Mouse (Mus musculus) embryonic facial prominence, embryonic 13.5 days (tissue): ENCODE results near the gene Drc3. TPM values are rescaled to one million over a fixed set of nuclear protein-coding genes. Genes with fewer than 3 reads are reported as not detected.

Experiments used
- ATAC-seq: fragments of 200-750 bp; cut with Nextera tagmentation; 2 replicates; pipeline ENCODE4 v1.8.0; 2017; ENCODE audit warnings: low read depth; ENCODE audit not compliant: insufficient number of reproducible peaks, insufficient read depth, low FRiP score, low TSS enrichment
- H3K27ac ChIP-seq: fragments of 300-500 bp; sonication (generic); 2 replicates; pipeline ENCODE4 v1.5.1; 2015; ENCODE audit warnings: moderate library complexity, mild to moderate bottlenecking, inconsistent platforms
- H3K27me3 ChIP-seq: fragments of 300-500 bp; sonication (generic); 2 replicates; pipeline ENCODE4 v1.6.1; 2015; ENCODE audit warnings: mild to moderate bottlenecking, inconsistent platforms
- H3K36me3 ChIP-seq: fragments of 300-500 bp; sonication (generic); 2 replicates; pipeline ENCODE4 v1.6.1; 2015; ENCODE audit warnings: mild to moderate bottlenecking, inconsistent platforms
- H3K4me1 ChIP-seq: fragments of 300-500 bp; sonication (generic); 2 replicates; pipeline ENCODE4 v1.6.1; 2015; ENCODE audit warnings: inconsistent platforms
- H3K4me2 ChIP-seq: fragments of 300-500 bp; sonication (generic); 2 replicates; pipeline ENCODE4 v1.6.1; 2015; ENCODE audit warnings: moderate library complexity, mild to moderate bottlenecking, inconsistent platforms
- H3K4me3 ChIP-seq: fragments of 300-500 bp; sonication (generic); 2 replicates; pipeline ENCODE4 v1.5.1; 2015; ENCODE audit warnings: mild to moderate bottlenecking, inconsistent platforms
- H3K9ac ChIP-seq: fragments of 300-500 bp; sonication (generic); 2 replicates; pipeline ENCODE4 v1.6.1; 2015; ENCODE audit warnings: mild to moderate bottlenecking, inconsistent platforms
- H3K9me3 ChIP-seq: fragments of 300-500 bp; sonication (generic); 2 replicates; pipeline ENCODE4 v1.6.1; 2016; ENCODE audit warnings: inconsistent platforms
- WGBS: fragments of 180-500 bp; shearing (Covaris S2); methylation state at CpG from one replicate; pipeline ENCODE4 v1.1.7; 2015; ENCODE audit warnings: mixed read lengths; 5-methylcytosine and 5-hydroxymethylcytosine counted together
- polyA plus RNA-seq: library from polyadenylated mRNA; unstranded; fragments of >200 nt; fragmentation: Nextera tagmentation; extraction: Ambion mirVana; gene quantifications from 2 replicates; pipeline ENCODE4 v1.2.1, GENCODE M21; 2015

The Drc3 gene
- polyA plus RNA-seq, 1 experiment from 2014 or later, result 2.4 TPM

DNA sequence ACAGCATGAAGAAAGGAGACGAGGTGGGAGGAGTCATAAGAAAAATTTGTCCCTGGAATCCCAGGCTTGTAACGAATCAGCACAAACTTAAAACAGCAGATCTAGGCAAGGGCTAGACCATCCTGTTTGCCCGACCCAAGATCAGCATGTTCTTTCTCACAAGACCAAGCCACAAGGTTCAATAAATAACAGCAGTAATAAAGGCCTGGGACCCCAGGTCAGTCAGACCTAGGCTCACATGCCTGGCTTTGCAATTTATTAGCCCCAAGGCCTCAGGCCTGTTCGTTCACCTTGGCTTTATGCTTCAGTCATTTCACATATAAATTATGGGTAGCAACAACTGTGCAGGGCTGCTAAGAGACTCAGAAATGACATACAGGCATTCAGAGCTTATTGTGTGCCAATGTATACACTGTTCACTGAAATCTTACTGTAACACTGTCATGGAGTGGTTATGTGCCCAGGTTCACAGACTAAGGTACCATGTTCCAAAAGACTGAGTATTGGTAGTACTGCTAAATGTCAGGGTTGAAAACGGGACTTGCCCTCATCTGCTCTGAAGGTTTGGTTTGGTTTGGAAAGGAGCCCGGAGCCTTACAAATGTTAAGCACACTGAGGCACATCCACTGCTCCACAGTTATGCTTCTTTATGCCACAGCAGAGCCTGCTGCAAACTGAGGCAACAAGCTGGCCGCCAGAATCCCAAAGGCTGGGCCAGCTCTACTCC, 35.6 kb upstream of the Drc3 start:
- H3K4me2 ChIP-seq, result no peak overlapping the region
- H3K27me3 ChIP-seq, result no peaks in the 10 kb centered on the region
- H3K4me1 ChIP-seq, result peaks cover 42% of the 10 kb centered on the region
- ATAC-seq, result no peak
- WGBS, result 68% methylated on average over 7 of the region's 7 CpGs
- no peaks in the 10 kb centered on the region for H3K36me3 ChIP-seq
- H3K27ac ChIP-seq, result peak overlapping the region; percentile 17; the same call in 1 of the 2 replicates
- H3K4me3 ChIP-seq, result no peak overlapping the region
- no peaks in the 10 kb centered on the region for H3K9me3 ChIP-seq
- H3K9ac ChIP-seq, result no peak overlapping the region

DNA sequence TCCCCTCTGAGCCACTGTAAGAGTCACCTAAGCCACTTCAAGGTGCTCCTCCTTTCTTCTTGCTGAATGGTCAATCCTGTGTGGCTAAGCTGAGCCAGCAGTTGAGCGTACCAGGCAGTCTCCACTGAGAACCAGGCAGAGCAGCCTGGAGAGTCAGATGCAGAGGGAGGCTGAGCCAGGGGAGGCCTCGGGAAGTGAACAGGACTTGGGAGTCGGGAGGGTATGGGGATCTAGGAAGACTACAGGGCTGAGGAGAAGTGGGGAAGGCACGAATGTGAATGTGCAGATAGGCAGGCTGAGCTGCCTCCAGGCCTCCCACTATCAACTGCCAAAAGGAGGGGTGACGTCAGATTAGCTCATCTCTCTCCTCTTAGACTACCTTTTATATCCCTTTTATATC, 34.4 kb upstream of the Drc3 start:
- H3K9me3 ChIP-seq, result no peaks in the 10 kb centered on the region
- no peak overlapping the region for H3K4me3 ChIP-seq
- no peaks in the 10 kb centered on the region for H3K36me3 ChIP-seq
- no peak for ATAC-seq
- H3K4me1 ChIP-seq, result peaks cover 38% of the 10 kb centered on the region
- H3K9ac ChIP-seq, result no peak overlapping the region
- no peaks in the 10 kb centered on the region for H3K27me3 ChIP-seq
- no peak overlapping the region for H3K27ac ChIP-seq
- 60% methylated on average over 5 of the region's 5 CpGs for WGBS
- no peak overlapping the region for H3K4me2 ChIP-seq

DNA sequence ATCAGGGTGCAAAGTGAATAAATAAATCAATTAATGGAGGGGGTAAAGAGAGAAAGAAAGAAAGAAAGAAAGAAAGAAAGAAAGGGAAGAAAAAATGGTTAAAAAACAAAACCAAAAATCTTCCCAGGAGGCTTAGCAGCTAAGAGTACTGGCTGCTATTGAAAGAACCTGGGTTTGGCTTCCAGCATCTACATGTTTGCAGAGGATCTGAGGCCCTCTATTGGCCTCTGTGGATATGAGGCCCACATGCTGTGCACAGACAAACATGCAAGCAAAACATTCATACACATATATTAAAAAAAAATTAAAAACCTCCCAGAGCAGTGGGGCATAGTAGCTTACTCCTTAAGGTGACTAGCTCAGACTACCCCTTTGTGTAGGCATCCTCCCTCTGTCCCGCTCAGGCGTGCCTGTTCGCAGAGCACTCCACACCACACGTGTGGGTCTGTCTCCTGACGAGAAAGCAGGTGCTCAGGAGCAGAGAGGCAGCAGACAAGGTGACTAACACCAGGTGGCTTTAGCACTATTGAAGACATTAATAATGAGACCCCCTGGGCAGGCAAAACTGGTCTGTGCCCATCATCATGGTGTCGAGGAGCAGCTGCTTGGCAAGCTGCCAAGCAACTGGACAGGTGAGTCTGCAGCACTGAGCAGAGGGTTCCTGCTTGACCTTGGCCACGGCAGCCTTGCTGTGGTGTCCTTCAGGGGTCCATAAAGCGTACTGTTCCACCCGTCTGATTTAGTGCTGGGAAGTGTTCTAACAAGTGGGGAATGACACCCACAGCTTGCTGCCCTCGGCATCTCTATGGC, 33.7 kb upstream of the Drc3 start:
- ATAC-seq, result 0 out of 2 replicates have a peak, but pooled peaks have one; percentile 52
- Histone ChIP-seq H3K4me3 (no peak overlapping the region), H3K27me3 (no peaks in the 10 kb centered on the region), H3K9ac (no peak overlapping the region), H3K9me3 (no peaks in the 10 kb centered on the region), H3K4me2 (no peak overlapping the region), H3K27ac (no peak overlapping the region), H3K36me3 (no peaks in the 10 kb centered on the region), H3K4me1 (peaks cover 38% of the 10 kb centered on the region)
- 69% methylated on average over 10 of the region's 10 CpGs for WGBS

DNA sequence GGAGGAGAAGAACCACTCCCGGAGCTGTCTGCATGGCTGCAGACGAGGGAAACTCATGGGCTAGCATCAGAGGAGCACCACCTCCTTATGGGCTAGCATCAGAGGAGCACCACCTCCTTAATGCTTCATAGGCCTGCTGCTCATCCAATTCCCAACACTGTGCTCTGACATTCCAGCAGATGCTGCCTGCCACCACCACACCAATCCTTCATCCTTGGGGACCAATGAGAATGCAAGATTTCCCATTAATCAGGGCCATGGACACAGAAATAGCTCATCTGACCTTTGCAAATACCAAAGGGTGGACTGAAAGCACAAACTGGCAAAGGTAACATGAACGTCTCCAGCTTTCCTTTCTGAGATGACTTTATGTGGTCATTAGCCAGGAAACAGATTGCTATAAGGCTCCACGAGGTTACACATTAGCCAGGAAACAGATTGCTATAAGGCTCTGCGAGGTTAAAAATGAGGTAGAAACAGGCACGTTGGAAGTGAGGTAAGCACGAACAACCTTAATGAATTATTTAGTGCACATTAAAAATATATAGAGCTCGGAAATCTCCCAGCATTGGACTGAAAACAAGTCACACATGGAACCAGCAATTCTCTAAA, 32.6 kb upstream of the Drc3 start:
- Histone ChIP-seq H3K9ac (no peak overlapping the region), H3K4me3 (no peak overlapping the region), H3K27ac (no peak overlapping the region), H3K27me3 (no peaks in the 10 kb centered on the region), H3K4me2 (no peak overlapping the region), H3K9me3 (no peaks in the 10 kb centered on the region), H3K4me1 (peaks cover 38% of the 10 kb centered on the region), H3K36me3 (no peaks in the 10 kb centered on the region)
- no peak for ATAC-seq
- 77% methylated on average over 8 of the region's 8 CpGs for WGBS

DNA sequence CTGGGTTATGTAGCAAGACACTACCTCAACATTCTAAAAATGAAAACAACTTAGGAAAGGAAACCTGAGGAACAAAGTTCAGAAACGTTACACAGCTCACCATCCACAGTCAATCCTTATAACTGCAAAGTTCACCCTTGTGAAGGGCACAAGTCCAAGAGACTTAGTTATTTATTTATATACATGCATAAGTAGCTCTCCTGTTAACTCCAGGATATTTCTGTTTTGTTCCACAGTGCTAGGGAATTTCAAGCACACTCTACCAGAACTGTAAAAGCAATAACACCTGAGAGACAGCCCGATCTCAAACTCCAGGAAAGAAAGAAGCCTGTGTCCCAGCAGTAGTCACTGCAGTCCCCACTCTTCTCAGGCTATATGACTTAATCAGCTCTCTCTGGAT, 31.7 kb upstream of the Drc3 start:
- ATAC-seq, result no peak
- Histone ChIP-seq H3K9me3 (no peaks in the 10 kb centered on the region), H3K9ac (no peak overlapping the region), H3K36me3 (no peaks in the 10 kb centered on the region), H3K4me3 (no peak overlapping the region), H3K4me1 (peaks cover 33% of the 10 kb centered on the region), H3K4me2 (no peak overlapping the region), H3K27me3 (no peaks in the 10 kb centered on the region), H3K27ac (no peak overlapping the region)
- 73% methylated on average over 2 of the region's 2 CpGs for WGBS

DNA sequence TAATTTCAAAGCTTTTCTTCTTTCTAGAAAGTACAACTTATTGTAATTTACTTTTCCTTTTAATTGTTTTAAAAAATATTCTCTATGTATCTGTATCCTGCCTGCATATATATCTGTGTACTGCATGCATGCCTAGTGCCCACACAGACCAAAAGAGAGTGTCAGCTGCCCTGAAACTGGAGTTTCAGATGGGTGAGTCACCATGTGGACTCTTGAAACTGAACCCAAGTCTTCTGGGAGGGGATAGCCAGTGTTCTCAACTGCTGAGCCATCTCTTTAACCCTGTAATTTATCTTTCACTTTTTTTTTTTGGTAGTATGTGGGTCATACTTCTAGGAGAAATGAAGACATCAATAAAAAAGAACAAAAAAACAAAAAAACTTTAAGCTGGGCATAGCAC, 29.4 kb upstream of the Drc3 start:
- Histone ChIP-seq H3K9ac (no peak overlapping the region), H3K4me1 (peaks cover 10% of the 10 kb centered on the region), H3K27me3 (no peaks in the 10 kb centered on the region), H3K4me2 (no peak overlapping the region), H3K36me3 (peaks cover 2% of the 10 kb centered on the region; the same call in 1 of the 2 replicates), H3K27ac (no peak overlapping the region), H3K9me3 (no peaks in the 10 kb centered on the region), H3K4me3 (no peak overlapping the region)
- ATAC-seq, result no peak

DNA sequence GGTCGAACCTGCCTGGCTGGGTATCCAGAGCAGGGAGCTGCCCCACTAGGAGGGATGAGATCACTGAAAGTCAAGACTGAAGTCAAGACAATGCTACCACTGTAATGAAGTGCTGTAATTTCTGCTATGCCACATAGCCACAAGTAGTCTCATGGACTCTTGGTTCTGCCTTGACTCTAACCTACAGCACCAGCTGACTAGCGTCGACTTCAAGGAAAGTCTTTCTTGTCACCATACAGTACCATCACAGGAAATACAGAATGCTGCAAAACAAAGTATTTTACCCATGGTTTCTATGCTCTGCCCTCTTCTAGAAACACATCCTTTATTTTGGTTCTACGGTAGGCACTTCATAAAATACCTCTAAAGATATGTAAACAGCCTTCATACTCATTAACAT, 22.6 kb upstream of the Drc3 start:
- Histone ChIP-seq H3K9ac (no peak overlapping the region), H3K4me3 (no peak overlapping the region), H3K27ac (no peak overlapping the region), H3K36me3 (peaks cover 5% of the 10 kb centered on the region; the same call in 1 of the 2 replicates), H3K27me3 (no peaks in the 10 kb centered on the region), H3K4me1 (peaks cover 10% of the 10 kb centered on the region), H3K4me2 (no peak overlapping the region), H3K9me3 (no peaks in the 10 kb centered on the region)
- 79% methylated on average over 4 of the region's 4 CpGs for WGBS
- no peak for ATAC-seq

DNA sequence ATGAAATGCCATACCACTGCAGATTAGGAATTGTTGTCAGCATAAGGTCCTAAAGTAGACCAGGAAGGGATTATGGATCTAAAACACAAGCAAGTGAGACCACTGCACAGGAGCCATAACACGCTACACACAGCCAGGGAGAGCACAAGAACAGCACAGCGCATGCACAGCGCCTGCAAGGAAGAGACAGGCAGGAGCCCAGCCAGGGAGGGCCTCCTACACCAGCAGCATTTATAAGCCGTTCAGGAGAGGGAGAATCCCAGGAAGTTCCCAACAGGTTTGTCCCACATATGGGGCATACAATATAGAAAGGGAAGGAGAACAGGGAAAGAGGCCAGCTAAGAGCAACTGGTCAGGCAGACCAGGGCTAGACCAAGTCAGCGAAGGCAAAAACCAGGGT, 19.7 kb upstream of the Drc3 start:
- Histone ChIP-seq H3K4me3 (no peak overlapping the region), H3K27me3 (no peaks in the 10 kb centered on the region), H3K36me3 (peaks cover 10% of the 10 kb centered on the region; the same call in 1 of the 2 replicates), H3K4me1 (peaks cover 10% of the 10 kb centered on the region), H3K4me2 (no peak overlapping the region), H3K9me3 (no peaks in the 10 kb centered on the region), H3K9ac (no peak overlapping the region), H3K27ac (no peak overlapping the region)
- ATAC-seq, result no peak
- 80% methylated on average over 5 of the region's 5 CpGs for WGBS

DNA sequence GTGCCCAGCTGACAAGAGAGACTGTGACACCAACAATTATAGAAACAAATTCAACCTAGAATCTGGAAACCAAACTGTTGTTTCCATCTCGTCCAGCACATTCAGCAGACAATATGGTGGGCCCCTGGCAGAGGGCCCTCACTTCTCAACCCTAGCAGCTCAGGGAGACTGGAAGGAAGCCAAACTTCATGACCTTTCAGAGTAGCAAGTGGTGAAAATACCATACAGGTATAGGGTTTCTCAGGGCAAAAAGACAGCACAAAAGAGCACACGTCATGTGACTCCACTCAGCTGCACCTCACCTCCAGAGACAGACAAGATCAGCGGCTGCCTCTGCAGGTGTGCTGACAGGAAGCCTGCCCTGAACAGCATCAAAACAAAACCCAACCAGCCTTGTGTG, 19.0 kb upstream of the Drc3 start:
- 58% methylated on average over 3 of the region's 3 CpGs for WGBS
- Histone ChIP-seq H3K4me3 (no peak overlapping the region), H3K27ac (no peak overlapping the region), H3K4me2 (no peak overlapping the region), H3K9me3 (no peaks in the 10 kb centered on the region), H3K36me3 (peaks cover 5% of the 10 kb centered on the region; the same call in 1 of the 2 replicates), H3K4me1 (peaks cover 10% of the 10 kb centered on the region), H3K27me3 (no peaks in the 10 kb centered on the region), H3K9ac (no peak overlapping the region)
- ATAC-seq, result no peak

DNA sequence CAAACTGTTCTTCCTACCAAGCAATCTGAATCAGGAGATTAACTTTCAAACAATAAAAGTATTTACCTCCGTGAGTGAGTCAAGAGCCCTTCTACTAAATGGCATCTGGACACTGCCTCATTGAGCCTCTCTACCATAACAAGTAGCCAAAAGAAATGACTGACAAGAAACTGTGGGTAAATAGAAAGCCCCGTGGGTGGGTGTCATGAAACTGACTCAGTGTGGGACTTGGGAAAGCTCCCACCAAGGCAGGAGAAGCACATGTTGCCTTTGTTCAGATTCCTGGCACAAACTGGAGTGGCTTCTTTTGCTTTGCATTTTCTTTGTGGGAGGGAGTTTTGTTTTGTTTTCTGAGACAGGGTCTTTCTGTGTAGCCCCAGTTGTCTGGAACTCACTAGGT, 17.4 kb upstream of the Drc3 start:
- no peaks in the 10 kb centered on the region for H3K9me3 ChIP-seq
- H3K4me1 ChIP-seq, result peaks cover 10% of the 10 kb centered on the region
- no peak overlapping the region for H3K27ac ChIP-seq
- 83% methylated on average over 2 of the region's 2 CpGs for WGBS
- H3K27me3 ChIP-seq, result no peaks in the 10 kb centered on the region
- no peak overlapping the region for H3K9ac ChIP-seq
- ATAC-seq, result no peak
- H3K4me3 ChIP-seq, result no peak overlapping the region
- peaks cover 5% of the 10 kb centered on the region; the same call in 1 of the 2 replicates for H3K36me3 ChIP-seq
- H3K4me2 ChIP-seq, result no peak overlapping the region

DNA sequence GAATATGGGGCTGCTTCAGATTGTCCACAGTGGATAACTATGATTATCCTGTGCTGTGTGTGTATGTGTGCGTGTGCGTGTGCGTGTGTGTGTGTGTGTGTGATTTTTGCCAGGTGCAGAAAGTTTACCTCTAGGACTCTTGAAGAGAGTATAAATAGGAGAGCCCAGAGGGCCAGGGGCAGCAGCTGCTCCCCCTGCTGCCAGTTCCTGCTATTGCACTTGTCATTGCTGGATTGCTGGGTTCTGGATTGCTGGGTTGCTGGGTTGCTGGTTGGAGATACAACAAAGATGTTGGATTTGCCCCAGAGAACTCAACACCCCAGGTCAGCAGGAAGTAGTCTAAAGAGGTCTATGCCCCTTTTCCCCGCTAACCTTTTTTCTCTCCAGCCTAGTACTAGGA, 14.8 kb upstream of the Drc3 start:
- Histone ChIP-seq H3K9me3 (no peaks in the 10 kb centered on the region), H3K36me3 (peaks cover 5% of the 10 kb centered on the region; the same call in 1 of the 2 replicates), H3K4me2 (no peak overlapping the region), H3K4me1 (peaks cover 10% of the 10 kb centered on the region), H3K4me3 (no peak overlapping the region), H3K27me3 (no peaks in the 10 kb centered on the region), H3K27ac (no peak overlapping the region), H3K9ac (no peak overlapping the region)
- no peak for ATAC-seq
- WGBS, result 64% methylated on average over 4 of the region's 4 CpGs
